Mouse (Mus musculus): ENCODE results near the gene Pbld1.
A peak's percentile ranks its signal among the peaks of the same experiment; 100 is the strongest.
"Not testable (repeated sequence)": the region's sequence is repeated elsewhere in the genome, so short reads cannot be mapped to it uniquely, and the experiment has no call there.

The Pbld1 gene

GRCm38 (mm10) chr10:63043154-63043553, 16.8 kb upstream of the Pbld1 start:
- no peak for DNase-seq

GRCm38 (mm10) chr10:63047751-63048150, 12.2 kb upstream of the Pbld1 start:
- DNase-seq: no peak

- no peak for DNase-seq
Measured at GRCm38 (mm10) chr10:63049106-63049505, 10.9 kb upstream of the Pbld1 start.

- no peak for DNase-seq
Measured at GRCm38 (mm10) chr10:63051267-63051666, 8.7 kb upstream of the Pbld1 start.

- no peak for DNase-seq
Measured at GRCm38 (mm10) chr10:63052011-63052410, 8.0 kb upstream of the Pbld1 start.

GRCm38 (mm10) chr10:63053007-63053406, 7.0 kb upstream of the Pbld1 start:
- no peak for DNase-seq

- DNase-seq: not testable (repeated sequence)
Measured at GRCm38 (mm10) chr10:63054071-63054470, 5.9 kb upstream of the Pbld1 start.

GRCm38 (mm10) chr10:63054586-63054985, 5.4 kb upstream of the Pbld1 start:
- DNase-seq: no peak

- DNase-seq: no peak
Measured at GRCm38 (mm10) chr10:63056966-63057750, 2.8 kb upstream of the Pbld1 start.

GRCm38 (mm10) chr10:63060406-63060805, 444 bp downstream of the Pbld1 start:
- no peak for DNase-seq

GRCm38 (mm10) chr10:63061266-63061665, 1.3 kb downstream of the Pbld1 start:
- no peak for DNase-seq

- DNase-seq: no peak
Measured at GRCm38 (mm10) chr10:63062696-63063095, 2.7 kb downstream of the Pbld1 start.

- DNase-seq: no peak
Measured at GRCm38 (mm10) chr10:63063365-63063764, 3.4 kb downstream of the Pbld1 start.

GRCm38 (mm10) chr10:63064516-63064915, 4.6 kb downstream of the Pbld1 start:
- no peak for DNase-seq

GRCm38 (mm10) chr10:63065561-63065960, 5.6 kb downstream of the Pbld1 start:
- DNase-seq: no peak

- peak; percentile 32 to 44 for DNase-seq
Measured at GRCm38 (mm10) chr10:63065988-63066387, 6.0 kb downstream of the Pbld1 start.

- DNase-seq: no peak
Measured at GRCm38 (mm10) chr10:63086304-63086703, 26.3 kb downstream of the Pbld1 start.

GRCm38 (mm10) chr10:63089103-63089757, 29.3 kb downstream of the Pbld1 start:
- DNase-seq: no peak

- no peak for DNase-seq
Measured at GRCm38 (mm10) chr10:63089758-63090571, 30.0 kb downstream of the Pbld1 start.

- no peak for DNase-seq
Measured at GRCm38 (mm10) chr10:63091915-63092314, 32.0 kb downstream of the Pbld1 start.

GRCm38 (mm10) chr10:63092616-63093550, 32.9 kb downstream of the Pbld1 start:
- DNase-seq: no peak

- DNase-seq: no peak
Measured at GRCm38 (mm10) chr10:63096757-63097156, 36.8 kb downstream of the Pbld1 start.
